ENCODE assay signal across 15 mouse cellular contexts in genomic region chr13:79844800-79845199, GRCm38 (mm10).
DNase-seq lines count a peak whose midpoint lies in the region; ATAC-seq and TF ChIP-seq lines count a peak whose summit lies in the region.
"Had no signal": no experiment of that assay in that cellular context is flagged by ENCODE, and none has a peak within 500 bp of the region (broad histone marks: within the 10 kb centered on the region; RNA-seq: fewer than 3 reads in every experiment).

No protein-coding gene starts in this region.

- no peak for DNase-seq in heart, postnatal 0 days (ENCODE audit: low spot score)
- no peak for DNase-seq in heart, postnatal 4 days
- peak; percentile 73 for DNase-seq in midbrain, embryonic 14.5 days
- DNase-seq in midbrain, embryonic 10.5 days (ENCODE audit: low spot score) = no peak
- peak; percentile 48 for DNase-seq in embryonic facial prominence, embryonic 14.5 days (ENCODE audit: low spot score)
- no peak for DNase-seq in stomach, postnatal 0 days (ENCODE audit: low spot score)
- DNase-seq in right cerebral cortex, postnatal 14 days = no peak
- DNase-seq: kidney, postnatal 14 days; lung, postnatal 36 days had no signal

- no peak overlapping the region for H3K4me3 ChIP-seq in heart, postnatal 0 days (ENCODE audit: low read depth, low read length)
- no peak overlapping the region for H3K4me3 ChIP-seq in midbrain, embryonic 14.5 days (replicated peaks; ENCODE audit: low read depth, low read length)
- H3K4me3 ChIP-seq in midbrain, embryonic 10.5 days = no peak overlapping the region
- H3K4me3 ChIP-seq in embryonic facial prominence, embryonic 14.5 days (ENCODE audit: low read depth, low read length) = no peak overlapping the region
- H3K4me3 ChIP-seq in stomach, postnatal 0 days (ENCODE audit: low read depth, low read length) = no peak overlapping the region
- H3K4me3 ChIP-seq: erythroblast, embryonic 14.5 days; heart, embryonic 15.5 days; intestine, embryonic 15.5 days; liver, embryonic 15.5 days had no signal

- no peak overlapping the region for H3K27ac ChIP-seq in heart, postnatal 0 days (ENCODE audit: low read depth)
- H3K27ac ChIP-seq in midbrain, embryonic 14.5 days (replicated peaks; ENCODE audit: low read depth, low read length) = no peak overlapping the region
- no peak overlapping the region for H3K27ac ChIP-seq in midbrain, embryonic 10.5 days (replicated peaks)
- no peak overlapping the region for H3K27ac ChIP-seq in embryonic facial prominence, embryonic 14.5 days (replicated peaks; ENCODE audit: low read depth, low read length)
- H3K27ac ChIP-seq in stomach, postnatal 0 days (replicated peaks) = no peak overlapping the region
- H3K27ac ChIP-seq: heart, embryonic 15.5 days; intestine, embryonic 15.5 days; liver, embryonic 15.5 days had no signal

- 56% methylated on average over 2 of the region's 2 CpGs for WGBS in heart, postnatal 0 days
- WGBS in midbrain, embryonic 14.5 days = 63% methylated on average over 2 of the region's 2 CpGs
- WGBS in midbrain, embryonic 10.5 days = 50% methylated on average over 2 of the region's 2 CpGs
- 25% methylated on average over 2 of the region's 2 CpGs for WGBS in embryonic facial prominence, embryonic 14.5 days
- WGBS in stomach, postnatal 0 days = 51% methylated on average over 2 of the region's 2 CpGs

- no peaks in the 10 kb centered on the region for H3K9me3 ChIP-seq in heart, postnatal 0 days (replicated peaks; ENCODE audit: control insufficient read depth, low read length)
- H3K9me3 ChIP-seq in midbrain, embryonic 14.5 days (ENCODE audit: control insufficient read depth, low read length) = no peaks in the 10 kb centered on the region
- no peaks in the 10 kb centered on the region for H3K9me3 ChIP-seq in midbrain, embryonic 10.5 days (replicated peaks)
- H3K9me3 ChIP-seq in embryonic facial prominence, embryonic 14.5 days (ENCODE audit: control insufficient read depth, low read length) = no peaks in the 10 kb centered on the region
- H3K9me3 ChIP-seq in stomach, postnatal 0 days (ENCODE audit: control insufficient read depth, low read length) = no peaks in the 10 kb centered on the region
- H3K9me3 ChIP-seq: heart, embryonic 15.5 days; intestine, embryonic 15.5 days; liver, embryonic 15.5 days had no signal

- ATAC-seq in heart, postnatal 0 days (ENCODE audit: insufficient read depth, low read depth) = no peak
- ATAC-seq in midbrain, embryonic 14.5 days (ENCODE audit: low FRiP score, low TSS enrichment) = no peak
- ATAC-seq in embryonic facial prominence, embryonic 14.5 days (ENCODE audit: low read depth) = no peak
- no peak for ATAC-seq in stomach, postnatal 0 days (ENCODE audit: low FRiP score, low TSS enrichment)
- ATAC-seq in erythroblast, adult 5-6 weeks (replicated peaks; ENCODE audit: low FRiP score, poor library complexity, severe bottlenecking) = no peak
- ATAC-seq: activated CD4-positive, CD25-positive, alpha-beta regulatory T cell, adult 4 months; intestine, embryonic 15.5 days had no signal

- TF ChIP-seq EP300 in heart, postnatal 0 days (IDR thresholded peaks at IDR 0.05; ENCODE audit: low read depth) = no peak
- TF ChIP-seq EP300 in stomach, postnatal 0 days (optimal IDR thresholded peaks at IDR 0.05) = no peak

- H3K9ac ChIP-seq in heart, postnatal 0 days (replicated peaks; ENCODE audit: low read depth, low read length) = no peak overlapping the region
- H3K9ac ChIP-seq in midbrain, embryonic 14.5 days (replicated peaks; ENCODE audit: low read length) = no peak overlapping the region
- H3K9ac ChIP-seq in embryonic facial prominence, embryonic 14.5 days (ENCODE audit: low read depth, low read length) = no peak overlapping the region
- no peak overlapping the region for H3K9ac ChIP-seq in stomach, postnatal 0 days (ENCODE audit: low read length)
- H3K9ac ChIP-seq: heart, embryonic 15.5 days; intestine, embryonic 15.5 days; liver, embryonic 15.5 days had no signal

- TF ChIP-seq CTCF in heart, postnatal 0 days (IDR thresholded peaks at IDR 0.05; ENCODE audit: low read depth) = peak; percentile 18; the same call in 1 of the 2 replicates
- peak; percentile 52 for TF ChIP-seq CTCF in stomach, postnatal 0 days (IDR thresholded peaks at IDR 0.05; ENCODE audit: low read depth)

- no peaks in the 10 kb centered on the region for H3K4me1 ChIP-seq in heart, postnatal 0 days (ENCODE audit: control insufficient read depth, insufficient read depth)
- H3K4me1 ChIP-seq in midbrain, embryonic 14.5 days (ENCODE audit: control insufficient read depth, insufficient read depth, low read length) = no peaks in the 10 kb centered on the region
- H3K4me1 ChIP-seq in midbrain, embryonic 10.5 days = no peaks in the 10 kb centered on the region
- H3K4me1 ChIP-seq in embryonic facial prominence, embryonic 14.5 days (ENCODE audit: control insufficient read depth, insufficient read depth, low read length) = no peaks in the 10 kb centered on the region
- no peaks in the 10 kb centered on the region for H3K4me1 ChIP-seq in stomach, postnatal 0 days (replicated peaks; ENCODE audit: control insufficient read depth, insufficient read depth)
- H3K4me1 ChIP-seq: heart, embryonic 15.5 days; intestine, embryonic 15.5 days; liver, embryonic 15.5 days had no signal

- no peaks in the 10 kb centered on the region for H3K27me3 ChIP-seq in heart, postnatal 0 days (ENCODE audit: control insufficient read depth, insufficient read depth, low read length)
- no peaks in the 10 kb centered on the region for H3K27me3 ChIP-seq in midbrain, embryonic 14.5 days (ENCODE audit: control insufficient read depth, insufficient read depth, low read length)
- no peaks in the 10 kb centered on the region for H3K27me3 ChIP-seq in midbrain, embryonic 10.5 days (ENCODE audit: low read depth, poor library complexity, severe bottlenecking)
- no peaks in the 10 kb centered on the region for H3K27me3 ChIP-seq in embryonic facial prominence, embryonic 14.5 days (replicated peaks; ENCODE audit: control insufficient read depth, insufficient read depth, low read length)
- H3K27me3 ChIP-seq in stomach, postnatal 0 days (ENCODE audit: control insufficient read depth, insufficient read depth, low read length) = no peaks in the 10 kb centered on the region
- H3K27me3 ChIP-seq: heart, embryonic 15.5 days; intestine, embryonic 15.5 days; liver, embryonic 15.5 days had no signal

- no peaks in the 10 kb centered on the region for H3K36me3 ChIP-seq in heart, postnatal 0 days (replicated peaks; ENCODE audit: control insufficient read depth, insufficient read depth, low read length)
- H3K36me3 ChIP-seq in midbrain, embryonic 14.5 days (ENCODE audit: control insufficient read depth, insufficient read depth, low read length) = no peaks in the 10 kb centered on the region
- H3K36me3 ChIP-seq in midbrain, embryonic 10.5 days = no peaks in the 10 kb centered on the region
- H3K36me3 ChIP-seq in embryonic facial prominence, embryonic 14.5 days (ENCODE audit: control insufficient read depth, insufficient read depth, low read length) = no peaks in the 10 kb centered on the region
- H3K36me3 ChIP-seq in stomach, postnatal 0 days (ENCODE audit: control insufficient read depth, insufficient read depth, low read length) = no peaks in the 10 kb centered on the region
- H3K36me3 ChIP-seq: heart, embryonic 15.5 days; intestine, embryonic 15.5 days; liver, embryonic 15.5 days had no signal

- no peak overlapping the region for H3K4me2 ChIP-seq in heart, postnatal 0 days (ENCODE audit: low read depth, low read length)
- H3K4me2 ChIP-seq in midbrain, embryonic 14.5 days (ENCODE audit: low read length) = no peak overlapping the region
- H3K4me2 ChIP-seq in embryonic facial prominence, embryonic 14.5 days (ENCODE audit: low read depth, low read length) = no peak overlapping the region
- no peak overlapping the region for H3K4me2 ChIP-seq in stomach, postnatal 0 days (replicated peaks; ENCODE audit: low read depth)
- H3K4me2 ChIP-seq: heart, embryonic 15.5 days; intestine, embryonic 15.5 days; liver, embryonic 15.5 days had no signal

Comparison
In these comparisons a context has a peak if more than half of its experiments do, and no peak if none do; other contexts are left out.
1. DNase-seq: peak in midbrain, embryonic 14.5 days (single experiment) and embryonic facial prominence, embryonic 14.5 days (single experiment); none in heart, postnatal 0 days (single experiment), heart, postnatal 4 days (single experiment), midbrain, embryonic 10.5 days (single experiment), stomach, postnatal 0 days (single experiment) and right cerebral cortex, postnatal 14 days (single experiment).